Mouse (Mus musculus): ENCODE measurements around the gene Smim26. TPM values are rescaled to one million over a fixed set of nuclear protein-coding genes. Genes with fewer than 3 reads are reported as not detected.

The Smim26 gene
- total RNA-seq, 1 experiment from 2014 or later = 9.5 TPM

GRCm38 (mm10) chr2:144633551-144633950 is 39.7 kb downstream of the Smim26 start:
- no peak for ATAC-seq (replicated peaks in 1 of 2; ENCODE audit: insufficient read depth in 1 of 2, low FRiP score in 2 of 2, low TSS enrichment in 1 of 2, low read depth in 1 of 2, poor library complexity in 2 of 2, severe bottlenecking in 2 of 2)

DNA sequence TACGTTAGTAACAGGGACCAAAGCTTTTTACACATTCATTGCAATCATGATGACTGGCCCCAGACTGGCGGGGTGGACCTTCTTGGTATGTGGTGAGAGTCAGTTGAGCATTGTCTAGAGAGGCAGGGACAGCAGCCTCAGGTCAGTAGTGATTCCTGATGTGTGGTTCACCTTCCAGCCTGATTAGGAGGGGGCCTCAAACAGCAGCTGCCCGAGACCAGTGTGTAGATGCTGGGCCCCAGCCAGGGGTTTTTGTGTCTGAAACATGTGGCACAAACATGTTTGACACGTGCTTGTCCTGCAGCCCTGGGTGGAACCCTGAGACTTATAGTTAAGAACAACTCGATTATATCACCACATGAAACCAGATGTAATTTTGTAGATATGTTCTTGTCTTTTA is 40.4 kb downstream of the Smim26 start:
- no peak for ATAC-seq (replicated peaks in 1 of 2; ENCODE audit: insufficient read depth in 1 of 2, low FRiP score in 2 of 2, low TSS enrichment in 1 of 2, low read depth in 1 of 2, poor library complexity in 2 of 2, severe bottlenecking in 2 of 2)

DNA sequence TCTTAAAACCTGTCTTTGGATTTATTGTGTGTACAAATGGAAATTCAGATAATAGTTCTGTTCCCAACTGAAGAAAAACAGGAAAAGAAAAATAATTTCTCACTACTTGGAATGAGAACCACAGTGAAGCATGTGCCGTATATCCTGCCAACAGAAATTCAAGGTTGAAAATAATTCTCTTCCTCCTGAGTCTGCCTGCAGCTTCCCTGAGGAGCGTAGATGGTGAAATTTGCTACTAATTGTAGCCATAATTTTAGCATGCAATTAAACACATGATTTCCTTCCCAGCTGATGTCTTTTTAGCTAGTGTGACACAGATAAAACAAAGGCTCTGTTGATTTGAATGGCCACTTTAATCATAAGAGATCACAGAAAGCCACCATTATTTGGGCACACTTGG is 40.9 kb downstream of the Smim26 start:
- no peak for ATAC-seq (replicated peaks in 1 of 2; ENCODE audit: insufficient read depth in 1 of 2, low FRiP score in 2 of 2, low TSS enrichment in 1 of 2, low read depth in 1 of 2, poor library complexity in 2 of 2, severe bottlenecking in 2 of 2)

GRCm38 (mm10) chr2:144635644-144636320 is 41.9 kb downstream of the Smim26 start:
- peak; percentile 80 to 92 for ATAC-seq (replicated peaks in 1 of 2; ENCODE audit: insufficient read depth in 1 of 2, low FRiP score in 2 of 2, low TSS enrichment in 1 of 2, low read depth in 1 of 2, poor library complexity in 2 of 2, severe bottlenecking in 2 of 2)

DNA sequence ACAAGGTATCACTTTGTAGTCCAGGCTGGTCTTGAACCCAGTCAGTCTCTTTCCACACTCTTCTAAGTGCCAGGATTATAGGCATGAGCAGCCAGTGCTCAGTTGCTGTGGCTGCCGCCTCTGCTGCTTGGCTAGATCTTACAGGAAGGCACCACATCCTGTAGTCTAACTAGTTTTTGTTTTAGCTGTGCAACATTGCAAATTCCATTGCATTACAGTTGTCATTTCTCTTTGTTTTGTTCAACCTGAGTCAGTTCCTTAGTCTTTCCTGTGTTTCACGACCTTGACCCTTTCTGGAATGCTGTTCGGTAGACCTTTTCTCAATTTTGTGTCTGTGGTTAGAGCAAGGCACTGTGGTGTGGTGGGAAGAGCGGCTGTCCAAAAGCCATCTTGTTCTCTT is 43.4 kb downstream of the Smim26 start:
- peak in 1 of 2 experiments; percentile 18; a peak in 1 of 4 replicates for ATAC-seq (replicated peaks in 1 of 2; ENCODE audit: insufficient read depth in 1 of 2, low FRiP score in 2 of 2, low TSS enrichment in 1 of 2, low read depth in 1 of 2, poor library complexity in 2 of 2, severe bottlenecking in 2 of 2)

DNA sequence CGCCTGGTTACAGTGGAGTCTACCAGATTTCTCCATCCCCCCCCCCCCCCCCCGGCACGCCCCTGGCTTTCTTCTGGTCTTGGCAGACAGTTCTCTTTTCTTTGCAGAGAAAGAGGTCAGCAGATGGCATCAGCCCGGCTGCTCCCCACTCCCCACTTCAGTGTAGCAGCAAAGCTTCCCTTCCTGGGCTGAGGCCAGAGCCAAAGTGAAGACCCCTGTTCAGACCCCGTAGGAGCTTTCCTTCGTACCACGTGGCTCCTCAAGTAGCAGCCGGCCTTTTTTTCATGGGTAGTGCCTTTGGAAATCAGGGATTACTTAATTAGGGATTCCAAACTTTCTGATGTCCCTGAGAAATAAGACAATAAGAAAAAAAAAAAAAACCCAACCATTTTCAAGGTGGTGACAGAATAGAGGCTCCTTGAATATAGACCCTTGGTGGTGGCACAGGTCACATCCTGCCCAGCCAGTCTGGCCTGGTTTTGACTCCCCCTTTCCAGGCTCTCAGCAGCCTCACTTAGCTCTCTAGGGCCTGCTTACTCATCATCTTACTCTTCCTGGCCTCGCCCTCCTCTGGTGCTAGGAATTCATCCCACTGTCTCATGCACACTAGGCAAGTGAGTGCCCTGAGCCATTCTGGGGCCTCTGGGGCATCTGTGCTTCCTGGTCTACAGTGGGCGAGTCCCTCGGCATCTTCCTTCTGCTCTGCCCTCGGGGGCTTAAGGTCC is 44.0 kb downstream of the Smim26 start:
- no peak for ATAC-seq (replicated peaks in 1 of 2; ENCODE audit: insufficient read depth in 1 of 2, low FRiP score in 2 of 2, low TSS enrichment in 1 of 2, low read depth in 1 of 2, poor library complexity in 2 of 2, severe bottlenecking in 2 of 2)

DNA sequence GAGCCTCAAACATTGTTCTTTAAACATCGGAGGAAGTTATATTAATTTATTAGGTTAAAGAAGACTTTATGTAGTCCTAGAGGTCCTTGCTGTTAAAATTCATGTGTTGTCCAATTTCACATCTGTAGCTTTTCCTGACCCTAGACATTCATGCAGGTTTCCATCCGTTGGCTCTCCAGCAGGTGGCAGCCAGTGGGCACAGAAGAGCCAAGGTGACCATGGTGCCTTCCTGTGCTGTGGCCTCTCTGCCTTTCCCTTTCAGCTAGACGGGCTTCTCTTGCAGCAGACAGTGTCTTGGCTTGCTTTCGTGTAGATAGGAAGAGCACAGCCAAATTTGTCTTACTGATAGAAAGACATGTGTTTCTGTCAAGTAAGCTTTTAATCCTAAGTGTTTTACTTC is 44.9 kb downstream of the Smim26 start:
- ATAC-seq (replicated peaks in 1 of 2; ENCODE audit: insufficient read depth in 1 of 2, low FRiP score in 2 of 2, low TSS enrichment in 1 of 2, low read depth in 1 of 2, poor library complexity in 2 of 2, severe bottlenecking in 2 of 2) = no peak

DNA sequence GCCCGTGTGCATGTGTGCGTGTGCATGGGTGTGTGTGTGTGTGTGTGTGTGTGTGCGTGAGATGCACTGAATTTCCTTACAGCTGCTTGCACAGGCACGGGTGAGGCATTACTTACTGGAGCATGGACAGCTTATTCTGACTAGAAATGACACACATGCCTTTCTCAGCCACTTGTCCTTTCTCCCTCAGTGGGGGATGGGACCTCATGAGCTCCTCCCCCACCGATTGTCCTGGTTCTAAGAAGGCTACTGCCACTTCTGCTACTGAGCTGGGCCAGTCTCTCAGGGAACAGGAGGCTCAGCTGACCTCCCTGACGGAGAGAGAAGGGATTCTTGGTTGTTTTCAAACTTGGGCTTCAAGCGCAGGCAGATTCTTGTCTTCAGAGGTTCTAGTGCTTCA is 46.2 kb downstream of the Smim26 start:
- ATAC-seq (replicated peaks in 1 of 2; ENCODE audit: insufficient read depth in 1 of 2, low FRiP score in 2 of 2, low TSS enrichment in 1 of 2, low read depth in 1 of 2, poor library complexity in 2 of 2, severe bottlenecking in 2 of 2) = no peak

- peak; percentile 86 to 94 for ATAC-seq (replicated peaks in 1 of 2; ENCODE audit: insufficient read depth in 1 of 2, low FRiP score in 2 of 2, low TSS enrichment in 1 of 2, low read depth in 1 of 2, poor library complexity in 2 of 2, severe bottlenecking in 2 of 2)
Measured at GRCm38 (mm10) chr2:144641991-144642390, 48.1 kb downstream of the Smim26 start.

Other genes starting within 250 kb of the Smim26 start
- gene Kat14, start 225.1 kb upstream of the Smim26 start, total RNA-seq (2017) = 32.8 and 40.3 TPM in 2 replicates
- gene Pet117, start 225.1 kb upstream of the Smim26 start, total RNA-seq (2017) = not detected in 2 replicates
- gene Dzank1, start 66.6 kb upstream of the Smim26 start, total RNA-seq (2017) = 0.15 TPM in 1 of 2 replicates, not detected in the other
- gene Polr3f, start 66.3 kb upstream of the Smim26 start, total RNA-seq (2017) = 33.0 TPM in 2 replicates
- gene Rbbp9, start 43.2 kb upstream of the Smim26 start, total RNA-seq (2017) = 17.6 and 18.2 TPM in 2 replicates
- 56.0 and 82.8 TPM in 2 replicates for gene Sec23b, start 37.8 kb upstream of the Smim26 start, total RNA-seq (2017)
- 72.6 and 86.4 TPM in 2 replicates for gene Dtd1, start 5.8 kb downstream of the Smim26 start, total RNA-seq (2017)
- gene Scp2d1, start 229.6 kb downstream of the Smim26 start, total RNA-seq (2017) = not detected in 2 replicates

Measured in hematopoietic stem cell, adult 5-6 weeks (primary cell).